Comparison of ENCODE assay signal across 23 mouse cellular contexts in genomic region chr7:89681666-89682470, GRCm38 (mm10). TPM values are rescaled to one million over a fixed set of nuclear protein-coding genes. Genes with fewer than 3 reads are reported as not detected.
DNase-seq lines count a peak whose midpoint lies in the region; ATAC-seq lines count a peak whose summit lies in the region.
"Had no signal": no experiment of that assay in that cellular context is flagged by ENCODE, and none has a peak within 500 bp of the region (broad histone marks: within the 10 kb centered on the region; RNA-seq: fewer than 3 reads in every experiment).

No protein-coding gene starts in this region.

- no peak overlapping the region for H3K9ac ChIP-seq in forebrain, embryonic 15.5 days (replicated peaks)
- H3K9ac ChIP-seq: embryonic facial prominence, embryonic 12.5 days; forebrain, embryonic 12.5 days; hindbrain, embryonic 15.5 days; midbrain, embryonic 15.5 days; neural tube, embryonic 12.5 days had no signal

- no peak for ATAC-seq in forebrain, embryonic 15.5 days (replicated peaks)
- ATAC-seq: midbrain, embryonic 15.5 days had no signal

- DNase-seq in forebrain, embryonic 10.5 days (ENCODE audit: extremely low spot score, low spot score): no peak
- DNase-seq in layer of hippocampus, adult 11-12 months (ENCODE audit: low spot score): peak; percentile 57
- no peak for DNase-seq in layer of hippocampus, postnatal 25 days (ENCODE audit: extremely low spot score in 1 of 2, low spot score in 1 of 2)
- DNase-seq in testis, postnatal 10 days (ENCODE audit: low spot score): peak; percentile 19
- DNase-seq in testis, postnatal 14 days (ENCODE audit: low spot score): no peak
- no peak for DNase-seq in ovary, postnatal 14 days (ENCODE audit: low spot score)
- no peak for DNase-seq in kidney, postnatal 10 days
- DNase-seq: adrenal gland, postnatal 36 days; cerebellum, adult 11-12 months; cerebellum, postnatal 10 days; kidney, adult 2 months; lung, adult 18-20 months; lung, postnatal 14 days; thymus, postnatal 14 days had no signal

- no peaks in the 10 kb centered on the region for H3K27me3 ChIP-seq in forebrain, embryonic 10.5 days (ENCODE audit: poor library complexity, severe bottlenecking)
- H3K27me3 ChIP-seq in forebrain, embryonic 15.5 days: no peaks in the 10 kb centered on the region
- H3K27me3 ChIP-seq: embryonic facial prominence, embryonic 12.5 days; forebrain, embryonic 12.5 days; hindbrain, embryonic 15.5 days; megakaryocyte, embryonic 14.5 days; midbrain, embryonic 15.5 days; neural tube, embryonic 12.5 days had no signal

- H3K4me1 ChIP-seq in forebrain, embryonic 10.5 days: peaks cover 44% of the 10 kb centered on the region
- H3K4me1 ChIP-seq in forebrain, embryonic 15.5 days: peaks cover 14% of the 10 kb centered on the region
- H3K4me1 ChIP-seq: hindbrain, embryonic 15.5 days; megakaryocyte, embryonic 14.5 days; midbrain, embryonic 15.5 days; neural tube, embryonic 12.5 days had no signal

- H3K36me3 ChIP-seq in forebrain, embryonic 10.5 days (replicated peaks): no peaks in the 10 kb centered on the region
- H3K36me3 ChIP-seq in forebrain, embryonic 15.5 days: no peaks in the 10 kb centered on the region
- H3K36me3 ChIP-seq: embryonic facial prominence, embryonic 12.5 days; forebrain, embryonic 12.5 days; hindbrain, embryonic 15.5 days; midbrain, embryonic 15.5 days; neural tube, embryonic 12.5 days had no signal

- H3K4me3 ChIP-seq in forebrain, embryonic 10.5 days: no peak overlapping the region
- H3K4me3 ChIP-seq in forebrain, embryonic 15.5 days: no peak overlapping the region
- H3K4me3 ChIP-seq: embryonic facial prominence, embryonic 12.5 days; forebrain, embryonic 12.5 days; hindbrain, embryonic 15.5 days; megakaryocyte, embryonic 14.5 days; midbrain, embryonic 15.5 days; neural tube, embryonic 12.5 days had no signal

- H3K9me3 ChIP-seq in forebrain, embryonic 10.5 days: no peaks in the 10 kb centered on the region
- H3K9me3 ChIP-seq in forebrain, embryonic 15.5 days: no peaks in the 10 kb centered on the region
- H3K9me3 ChIP-seq: embryonic facial prominence, embryonic 12.5 days; forebrain, embryonic 12.5 days; hindbrain, embryonic 15.5 days; megakaryocyte, embryonic 14.5 days; midbrain, embryonic 15.5 days; neural tube, embryonic 12.5 days had no signal

- no peak overlapping the region for H3K4me2 ChIP-seq in forebrain, embryonic 15.5 days (replicated peaks)
- H3K4me2 ChIP-seq: embryonic facial prominence, embryonic 12.5 days; forebrain, embryonic 12.5 days; hindbrain, embryonic 15.5 days; midbrain, embryonic 15.5 days; neural tube, embryonic 12.5 days had no signal

- WGBS in forebrain, embryonic 10.5 days: 84% methylated on average over 10 of the region's 10 CpGs
- WGBS in forebrain, embryonic 15.5 days: 71% methylated on average over 10 of the region's 10 CpGs

- peak overlapping the region; percentile 11; the same call in 1 of the 2 replicates for H3K27ac ChIP-seq in forebrain, embryonic 10.5 days
- H3K27ac ChIP-seq in forebrain, embryonic 15.5 days (replicated peaks): no peak overlapping the region
- H3K27ac ChIP-seq: embryonic facial prominence, embryonic 12.5 days; forebrain, embryonic 12.5 days; hindbrain, embryonic 15.5 days; kidney, postnatal 0 days; midbrain, embryonic 15.5 days; neural tube, embryonic 12.5 days; stomach, postnatal 0 days had no signal

RNA-seq across cellular contexts. Expression of gene Me3, which starts 49.7 kb away (rescaled TPM):
- 2.2 and 2.4 TPM in 2 replicates for polyA plus RNA-seq in forebrain, embryonic 10.5 days (2016; fragmentation: Nextera tagmentation; extraction: Ambion mirVana)
- polyA plus RNA-seq in forebrain, embryonic 15.5 days (2015; fragmentation: Nextera tagmentation; extraction: Ambion mirVana): 3.1 and 4.2 TPM in 2 replicates
- 10 to 100 TPM; 85.8 to 90.6 TPM for total RNA-seq in layer of hippocampus, postnatal 25 days (2021)

Comparison
In these comparisons a context has a peak if more than half of its experiments do, and no peak if none do; other contexts are left out.
1. DNase-seq: peak in layer of hippocampus, adult 11-12 months (single experiment) and testis, postnatal 10 days (single experiment); none in forebrain, embryonic 10.5 days (single experiment), layer of hippocampus, postnatal 25 days (0 of 2), testis, postnatal 14 days (single experiment), ovary, postnatal 14 days (single experiment) and kidney, postnatal 10 days (single experiment).